Mouse (Mus musculus): ENCODE data around the gene Eif3k.

GRCm38 (mm10) chr7:28963399-28963923 lies 18.2 kb downstream of the Eif3k start:
- TF ChIP-seq POLR2A (IDR thresholded peaks at IDR 0.05; ENCODE audit: insufficient read depth, low read depth, low read length), result no peak
- TF ChIP-seq CTCF (IDR thresholded peaks at IDR 0.05), result no peak

All from heart, adult 2 months (tissue).